Mouse (Mus musculus): ENCODE data around the gene Defb36. TPM values are rescaled to one million over a fixed set of nuclear protein-coding genes. Genes with fewer than 3 reads are reported as not detected.

Defb36 gene
- total RNA-seq, 2 experiments from 2014 or later, result not detected

- no peak for DNase-seq
- intact Hi-C loops (cut with DNase I), result loop anchor here (5.0 to 10.0 kb wide), 2 partner anchors 137 to 215 kb away; partner anchors contain the start of genes Bcl2l1 and Cox4i2
Measured at GRCm38 (mm10) chr2:152617374-152617773, 13.2 kb downstream of the Defb36 start.

DNA sequence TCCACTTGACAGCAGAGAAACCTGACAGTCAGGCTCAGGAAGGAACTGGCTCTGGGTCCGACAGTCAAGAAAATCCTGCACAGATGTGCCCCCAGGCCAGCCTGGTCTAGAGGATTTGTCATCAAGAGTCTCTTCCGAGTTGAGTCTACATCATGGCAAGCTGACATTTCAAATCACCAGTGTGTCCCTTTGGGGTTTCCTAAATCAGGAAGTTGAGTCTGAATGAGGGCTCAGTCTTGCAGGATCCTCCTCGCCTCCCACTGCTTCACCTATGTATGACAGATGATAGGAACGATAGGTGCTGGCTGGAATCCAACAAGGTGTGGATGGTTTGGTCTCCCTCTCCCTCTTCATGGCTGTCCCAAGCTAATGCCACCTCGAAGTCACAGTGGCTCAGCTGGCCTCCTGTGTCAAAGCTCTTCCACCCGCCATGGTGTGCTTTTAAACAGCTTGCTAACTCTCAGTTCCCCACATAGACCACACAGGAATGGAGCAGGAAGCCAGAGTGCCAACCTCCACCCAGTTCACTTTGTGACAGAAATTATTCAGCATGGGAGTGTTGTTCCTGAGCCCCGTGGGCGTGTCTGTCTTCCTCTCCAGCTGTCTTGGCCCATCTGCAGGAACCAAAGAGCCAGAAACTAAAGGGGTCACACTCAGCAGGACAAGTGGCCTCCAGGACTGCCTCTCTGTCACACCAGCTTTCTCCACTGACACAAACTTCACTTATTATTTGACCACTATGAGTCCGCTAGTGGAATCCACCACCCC is 16.4 kb downstream of the Defb36 start:
- DNase-seq, result peak in 1 of 2 experiments; percentile 44
- intact Hi-C loops (cut with DNase I), result no loop called here

DNA sequence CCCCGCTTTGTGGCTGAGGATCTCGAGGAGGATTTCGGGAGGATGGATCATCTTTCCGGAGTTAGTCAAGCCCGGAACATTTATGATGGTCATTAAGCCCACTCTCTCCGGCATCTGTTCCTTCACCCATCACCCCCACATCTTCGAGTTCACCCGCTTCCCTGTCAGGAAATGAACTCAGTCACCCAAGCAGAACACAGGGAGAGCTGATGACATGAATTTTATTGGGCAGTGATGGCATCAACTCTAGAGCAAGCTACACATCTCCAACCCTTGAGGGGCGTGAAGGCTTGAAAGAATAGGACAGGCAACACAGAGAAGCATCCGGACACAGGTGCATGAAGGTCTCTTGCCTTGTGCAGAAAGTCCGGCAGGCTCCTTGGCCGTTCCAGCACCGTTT is 18.0 kb downstream of the Defb36 start:
- intact Hi-C loops (cut with DNase I), result no loop called here
- DNase-seq, result no peak

DNA sequence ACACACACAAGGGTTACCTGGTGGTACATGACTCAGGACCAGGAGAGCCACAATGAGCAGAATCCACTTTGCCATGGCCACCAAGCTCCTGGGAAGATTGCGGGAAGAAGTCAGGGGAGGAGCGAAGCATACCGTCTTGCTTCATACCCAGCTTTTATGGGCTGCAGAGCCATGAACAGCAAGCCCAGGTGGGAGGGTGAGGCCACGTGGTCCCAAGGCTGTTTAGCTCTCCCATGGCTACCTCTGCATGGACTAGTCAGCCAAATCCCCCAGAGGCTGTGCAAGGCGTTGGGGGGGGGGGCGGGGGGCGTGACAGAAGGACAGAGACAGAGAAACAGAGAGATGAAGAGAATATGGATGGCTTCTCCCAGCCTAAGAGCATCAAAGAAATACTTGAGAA is 18.8 kb downstream of the Defb36 start, which contains the start of gene Defb25:
Gene Defb25 (minus strand): TSS at position 101 of the 400 bp plus-strand sequence.
- intact Hi-C loops (cut with DNase I), result no loop called here
- no peak for DNase-seq

DNA sequence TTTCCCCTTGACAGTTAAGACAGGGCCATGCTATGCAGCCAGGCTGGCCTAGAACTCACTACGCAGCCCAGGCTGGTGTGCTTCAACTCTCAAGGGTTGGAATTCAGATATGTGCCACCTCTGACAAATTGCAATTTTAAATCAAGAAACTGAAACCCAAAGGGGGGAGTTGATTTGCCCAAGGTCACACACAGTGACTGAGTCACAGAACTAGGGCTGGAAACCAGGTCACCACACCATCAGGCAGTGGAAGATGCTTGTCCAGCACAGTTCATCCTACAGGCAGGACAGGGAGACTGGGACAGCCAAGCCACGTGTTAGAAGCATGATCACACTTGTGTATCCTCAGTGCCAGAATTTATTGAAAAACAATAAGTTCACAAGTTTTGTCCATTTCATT is 20.4 kb downstream of the Defb36 start:
- DNase-seq, result no peak
- intact Hi-C loops (cut with DNase I), result no loop called here

GRCm38 (mm10) chr2:152625256-152625655 is 21.1 kb downstream of the Defb36 start:
- no peak for DNase-seq
- intact Hi-C loops (cut with DNase I), result no loop called here

- peak; percentile 62 to 65 for DNase-seq
- intact Hi-C loops (cut with DNase I), result no loop called here
Measured at GRCm38 (mm10) chr2:152626774-152627591, 22.9 kb downstream of the Defb36 start, which contains the start of gene Rem1. Gene Rem1, plus strand, starts transcription at chr2:152626951.

DNA sequence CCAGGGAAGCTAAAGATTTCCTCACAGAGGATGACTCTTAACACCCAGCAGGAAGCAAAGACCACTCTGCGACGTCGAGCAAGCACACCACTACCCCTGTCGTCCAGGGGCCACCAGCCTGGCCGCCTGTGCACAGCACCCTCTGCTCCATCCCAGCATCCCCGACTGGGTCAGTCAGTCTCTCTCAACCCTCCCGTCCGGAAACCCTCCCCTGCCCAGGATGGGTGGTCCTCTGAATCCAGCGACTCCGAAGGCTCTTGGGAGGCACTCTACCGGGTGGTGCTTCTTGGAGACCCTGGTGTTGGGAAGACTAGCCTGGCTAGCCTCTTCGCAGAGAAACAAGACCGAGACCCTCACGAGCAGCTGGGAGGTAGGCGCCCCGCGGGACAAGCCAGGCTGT is 23.9 kb downstream of the Defb36 start:
- intact Hi-C loops (cut with DNase I), result no loop called here
- peak in 1 of 2 experiments; percentile 39 for DNase-seq

- intact Hi-C loops (cut with DNase I), result no loop called here
- no peak for DNase-seq
Measured at GRCm38 (mm10) chr2:152629239-152629638, 25.1 kb downstream of the Defb36 start.

DNA sequence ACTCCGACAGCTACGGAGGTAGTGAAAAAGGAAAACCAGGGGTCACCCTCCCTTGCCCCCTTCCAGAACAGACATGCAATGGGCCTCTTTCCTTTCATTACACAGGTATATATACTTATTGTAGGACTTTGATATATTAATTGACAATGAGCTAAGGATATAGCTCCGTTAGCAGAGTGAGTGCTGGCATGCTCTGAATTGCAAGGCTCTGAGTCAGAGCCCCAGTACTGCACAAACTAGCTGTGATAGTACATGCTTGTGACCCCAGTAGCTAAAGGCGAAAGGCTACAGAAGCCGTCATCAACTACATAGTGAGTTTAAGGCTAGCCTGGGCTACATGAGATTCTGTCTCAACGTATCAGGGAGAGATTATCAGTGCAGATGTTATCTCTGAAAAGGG is 25.8 kb downstream of the Defb36 start:
- no peak for DNase-seq
- intact Hi-C loops (cut with DNase I), result no loop called here

GRCm38 (mm10) chr2:152633334-152633733 is 29.2 kb downstream of the Defb36 start:
- peak in 1 of 2 experiments; percentile 34 for DNase-seq
- intact Hi-C loops (cut with DNase I), result no loop called here

DNA sequence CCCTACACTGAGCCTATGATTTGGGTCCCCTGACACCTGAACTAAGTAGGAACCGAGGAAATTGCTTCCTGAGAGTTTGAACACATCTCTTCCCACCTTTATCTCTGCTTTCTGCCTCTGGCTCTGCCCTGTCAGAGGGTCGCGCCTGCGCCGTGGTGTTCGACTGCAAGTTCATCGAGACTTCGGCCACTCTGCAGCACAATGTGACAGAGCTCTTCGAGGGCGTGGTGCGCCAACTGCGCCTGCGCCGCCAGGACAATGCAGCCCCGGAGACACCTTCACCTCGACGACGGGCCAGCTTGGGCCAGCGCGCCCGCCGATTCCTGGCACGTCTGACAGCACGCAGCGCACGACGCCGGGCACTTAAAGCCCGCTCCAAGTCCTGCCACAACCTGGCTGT is 30.2 kb downstream of the Defb36 start:
- intact Hi-C loops (cut with DNase I), result no loop called here
- no peak for DNase-seq

GRCm38 (mm10) chr2:152636246-152637005 is 32.3 kb downstream of the Defb36 start:
- DNase-seq, result peak; percentile 81 to 84
- intact Hi-C loops (cut with DNase I), result no loop called here

- DNase-seq, result no peak
- intact Hi-C loops (cut with DNase I), result no loop called here
Measured at GRCm38 (mm10) chr2:152637006-152637322, 32.8 kb downstream of the Defb36 start.

- intact Hi-C loops (cut with DNase I), result no loop called here
- DNase-seq, result no peak
Measured at GRCm38 (mm10) chr2:152637381-152637780, 33.3 kb downstream of the Defb36 start.

DNA sequence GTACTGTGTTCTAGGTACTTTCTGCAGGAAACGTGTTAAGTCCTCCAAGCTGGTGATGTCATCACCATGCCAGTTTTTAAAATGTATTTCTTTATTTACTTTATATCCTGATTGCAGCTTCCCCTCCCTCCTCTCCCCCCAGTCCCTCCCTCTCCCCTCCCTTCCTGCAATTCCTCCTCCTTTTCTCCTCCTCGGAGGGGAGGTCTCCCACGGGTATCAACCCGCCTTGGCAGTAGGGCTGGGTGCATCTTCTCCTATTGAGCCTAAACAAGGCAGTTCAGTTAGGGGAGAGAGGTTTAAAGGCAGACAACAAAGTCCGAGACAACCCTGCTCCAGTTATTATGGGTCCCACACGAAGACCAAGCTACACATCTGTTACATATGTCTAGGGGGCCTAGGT is 34.7 kb downstream of the Defb36 start:
- intact Hi-C loops (cut with DNase I), result no loop called here
- no peak for DNase-seq

DNA sequence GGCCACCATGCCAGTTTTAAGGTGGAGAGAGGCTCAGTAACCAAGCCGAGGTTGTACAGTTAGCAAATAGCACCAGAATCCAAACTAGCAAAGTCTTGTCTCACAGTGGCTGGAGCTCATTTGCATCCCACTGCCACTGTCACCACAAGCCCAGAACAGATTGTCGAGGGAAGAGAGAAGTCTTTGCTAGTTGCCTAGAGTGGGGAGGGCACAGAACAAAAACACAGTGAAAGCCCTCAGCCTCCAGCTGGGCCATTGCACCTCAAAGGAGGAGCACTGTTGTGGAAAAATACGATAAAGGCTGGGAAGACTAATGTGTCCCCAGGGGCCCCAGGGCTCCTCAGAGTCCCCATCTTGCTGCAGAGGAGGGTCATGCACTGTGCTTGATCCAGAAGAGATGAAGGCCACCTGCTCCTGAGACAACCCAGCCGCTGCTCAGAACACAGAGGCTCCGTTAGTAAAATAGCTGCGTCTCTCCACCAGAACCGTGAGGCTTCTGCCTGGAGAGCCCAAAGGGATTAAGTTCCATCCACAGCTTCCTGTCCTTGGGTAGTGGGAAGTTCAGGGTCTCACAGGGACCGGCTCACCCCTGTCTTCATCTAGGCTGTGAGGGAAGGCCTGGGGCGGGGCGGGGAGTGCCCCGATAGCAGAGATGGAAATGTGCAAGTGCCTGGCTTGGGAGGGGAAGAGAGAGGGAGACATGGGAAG is 35.4 kb downstream of the Defb36 start:
- intact Hi-C loops (cut with DNase I), result no loop called here
- DNase-seq, result peak; percentile 59 to 61

GRCm38 (mm10) chr2:152652901-152653620 is 48.9 kb downstream of the Defb36 start:
- peak; percentile 57 for DNase-seq
- intact Hi-C loops (cut with DNase I), result no loop called here

DNA sequence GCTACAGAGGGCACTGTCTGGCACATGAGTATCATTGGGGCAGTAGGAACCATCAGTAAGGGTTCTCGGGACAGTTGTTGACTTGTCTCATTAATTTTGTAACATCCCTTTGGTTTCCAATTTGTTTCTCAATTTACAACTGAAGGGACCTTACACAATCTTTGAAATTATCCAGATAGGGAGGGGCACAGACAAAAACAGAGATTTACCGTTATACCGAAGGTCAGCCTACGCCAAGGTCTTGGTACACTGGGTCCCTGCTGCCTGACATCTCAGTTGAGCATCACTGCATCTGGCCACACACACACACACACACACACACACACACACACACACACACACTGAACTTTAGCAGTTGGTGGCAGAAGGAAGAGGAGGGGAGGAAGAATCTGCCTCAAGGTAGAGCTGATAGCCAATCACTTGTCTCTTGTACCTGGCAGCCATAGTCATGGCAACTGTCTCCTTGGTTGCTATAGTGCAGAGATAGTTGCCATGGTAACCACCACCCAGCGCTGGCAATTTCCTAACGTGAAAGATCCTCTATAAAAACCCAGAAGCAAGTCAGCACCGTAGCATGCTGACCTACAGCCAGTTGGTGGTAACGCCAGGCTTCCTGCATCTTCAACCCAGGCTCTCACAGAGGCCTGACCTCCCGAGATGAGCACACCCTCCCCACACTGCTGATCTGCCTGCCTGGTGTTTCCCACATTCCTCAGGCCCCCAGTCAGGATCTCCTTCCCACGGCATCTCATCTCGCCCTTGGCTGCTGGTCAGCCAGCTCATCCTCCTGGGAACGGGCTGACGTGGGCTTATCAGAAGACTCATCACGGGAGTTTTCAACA is 50.0 kb downstream of the Defb36 start:
- intact Hi-C loops (cut with DNase I), result no loop called here
- DNase-seq, result peak; percentile 46 to 53

All from heart, postnatal 14 days (tissue).